Mouse (Mus musculus): ENCODE results near the gene Rnf214. TPM values are rescaled to one million over a fixed set of nuclear protein-coding genes. Genes with fewer than 3 reads are reported as not detected.
"Not testable (repeated sequence)": the region's sequence is repeated elsewhere in the genome, so short reads cannot be mapped to it uniquely, and the experiment has no call there.

Rnf214 gene
- polyA plus RNA-seq, 1 experiment from 2014 or later, result 16.0 TPM

GRCm38 (mm10) chr9:45849528-45850408 is 56.9 kb downstream of the Rnf214 start:
- ATAC-seq (ENCODE audit: low read depth), result peak; percentile 6; the same call in 1 of the 2 replicates
- no peak overlapping the region for H3K9ac ChIP-seq (ENCODE audit: low read depth, low read length)
- 0 out of 2 replicates have a peak overlapping the region, but pooled peaks have one; percentile 7 for H3K4me2 ChIP-seq (ENCODE audit: low read depth, low read length)

GRCm38 (mm10) chr9:45846891-45847460 is 59.7 kb downstream of the Rnf214 start:
- Histone ChIP-seq H3K4me1 (ENCODE audit: control insufficient read depth, low read depth, low read length) (peaks cover 15% of the 10 kb centered on the region), H3K27ac (ENCODE audit: low read length) (peak overlapping the region; percentile 18; the same call in 1 of the 2 replicates), H3K4me2 (ENCODE audit: low read depth, low read length) (no peak overlapping the region), H3K9ac (ENCODE audit: low read depth, low read length) (no peak overlapping the region), H3K4me3 (ENCODE audit: low read depth, low read length) (no peak overlapping the region), H3K27me3 (ENCODE audit: control insufficient read depth, insufficient read depth, low read depth, low read length) (no peaks in the 10 kb centered on the region), H3K9me3 (replicated peaks; ENCODE audit: control insufficient read depth, low read length) (no peaks in the 10 kb centered on the region), H3K36me3 (ENCODE audit: control insufficient read depth, insufficient read depth) (no peaks in the 10 kb centered on the region)
- 41% methylated on average over 5 of the region's 5 CpGs for WGBS (ENCODE audit: insufficient replicate concordance)
- ATAC-seq (ENCODE audit: low read depth), result no peak

More at GRCm38 (mm10) chr9:45849528-45850408, 56.9 kb downstream of the Rnf214 start:
- peaks cover 19% of the 10 kb centered on the region for H3K4me1 ChIP-seq (ENCODE audit: control insufficient read depth, low read depth, low read length)
- no peaks in the 10 kb centered on the region for H3K27me3 ChIP-seq (ENCODE audit: control insufficient read depth, insufficient read depth, low read depth, low read length)
- no peaks in the 10 kb centered on the region for H3K9me3 ChIP-seq (replicated peaks; ENCODE audit: control insufficient read depth, low read length)
- 51% methylated on average over 9 of the region's 9 CpGs for WGBS (ENCODE audit: insufficient replicate concordance)
- peak overlapping the region; percentile 69 for H3K27ac ChIP-seq (ENCODE audit: low read length)
- 0 out of 2 replicates have a peak, but pooled peaks cover 2% of the 10 kb centered on the region for H3K36me3 ChIP-seq (ENCODE audit: control insufficient read depth, insufficient read depth)
- H3K4me3 ChIP-seq (ENCODE audit: low read depth, low read length), result no peak overlapping the region

- H3K9me3 ChIP-seq (replicated peaks; ENCODE audit: control insufficient read depth, low read length); H3K4me3 ChIP-seq (ENCODE audit: low read depth, low read length); H3K36me3 ChIP-seq (ENCODE audit: control insufficient read depth, insufficient read depth); H3K27ac ChIP-seq (ENCODE audit: low read length); H3K9ac ChIP-seq (ENCODE audit: low read depth, low read length); ATAC-seq (ENCODE audit: low read depth); H3K27me3 ChIP-seq (ENCODE audit: control insufficient read depth, insufficient read depth, low read depth, low read length); H3K4me2 ChIP-seq (ENCODE audit: low read depth, low read length); H3K4me1 ChIP-seq (ENCODE audit: control insufficient read depth, low read depth, low read length): not testable (repeated sequence)
- WGBS (ENCODE audit: insufficient replicate concordance), result 35% methylated on average over 2 of the region's 2 CpGs
Measured at GRCm38 (mm10) chr9:45846176-45846575, 60.5 kb downstream of the Rnf214 start.

GRCm38 (mm10) chr9:45845541-45845940 is 61.2 kb downstream of the Rnf214 start:
- Histone ChIP-seq H3K27ac (ENCODE audit: low read length) (no peak overlapping the region), H3K9ac (ENCODE audit: low read depth, low read length) (no peak overlapping the region), H3K36me3 (ENCODE audit: control insufficient read depth, insufficient read depth) (no peaks in the 10 kb centered on the region), H3K4me3 (ENCODE audit: low read depth, low read length) (no peak overlapping the region), H3K4me2 (ENCODE audit: low read depth, low read length) (no peak overlapping the region), H3K9me3 (replicated peaks; ENCODE audit: control insufficient read depth, low read length) (no peaks in the 10 kb centered on the region), H3K27me3 (ENCODE audit: control insufficient read depth, insufficient read depth, low read depth, low read length) (no peaks in the 10 kb centered on the region), H3K4me1 (ENCODE audit: control insufficient read depth, low read depth, low read length) (peaks cover 9% of the 10 kb centered on the region)
- 70% methylated on average over 3 of the region's 3 CpGs for WGBS (ENCODE audit: insufficient replicate concordance)
- no peak for ATAC-seq (ENCODE audit: low read depth)

GRCm38 (mm10) chr9:45843780-45844179 is 62.9 kb downstream of the Rnf214 start:
- Histone ChIP-seq H3K27me3 (ENCODE audit: control insufficient read depth, insufficient read depth, low read depth, low read length) (peaks cover 7% of the 10 kb centered on the region), H3K4me2 (ENCODE audit: low read depth, low read length) (no peak overlapping the region), H3K4me3 (ENCODE audit: low read depth, low read length) (no peak overlapping the region), H3K9ac (ENCODE audit: low read depth, low read length) (no peak overlapping the region), H3K27ac (ENCODE audit: low read length) (no peak overlapping the region), H3K9me3 (replicated peaks; ENCODE audit: control insufficient read depth, low read length) (no peaks in the 10 kb centered on the region), H3K36me3 (ENCODE audit: control insufficient read depth, insufficient read depth) (no peaks in the 10 kb centered on the region), H3K4me1 (ENCODE audit: control insufficient read depth, low read depth, low read length) (peaks cover 5% of the 10 kb centered on the region)
- 88% methylated on average over 1 of the region's 1 CpGs for WGBS (ENCODE audit: insufficient replicate concordance)
- ATAC-seq (ENCODE audit: low read depth), result no peak

GRCm38 (mm10) chr9:45843007-45843406 is 63.7 kb downstream of the Rnf214 start:
- Histone ChIP-seq H3K9ac (ENCODE audit: low read depth, low read length) (no peak overlapping the region), H3K27ac (ENCODE audit: low read length) (no peak overlapping the region), H3K36me3 (ENCODE audit: control insufficient read depth, insufficient read depth) (no peaks in the 10 kb centered on the region), H3K4me2 (ENCODE audit: low read depth, low read length) (no peak overlapping the region), H3K27me3 (ENCODE audit: control insufficient read depth, insufficient read depth, low read depth, low read length) (peaks cover 12% of the 10 kb centered on the region), H3K4me1 (ENCODE audit: control insufficient read depth, low read depth, low read length) (peaks cover 5% of the 10 kb centered on the region), H3K4me3 (ENCODE audit: low read depth, low read length) (no peak overlapping the region), H3K9me3 (replicated peaks; ENCODE audit: control insufficient read depth, low read length) (no peaks in the 10 kb centered on the region)
- 49% methylated on average over 5 of the region's 5 CpGs for WGBS (ENCODE audit: insufficient replicate concordance)
- no peak for ATAC-seq (ENCODE audit: low read depth)

GRCm38 (mm10) chr9:45841458-45841857 is 65.3 kb downstream of the Rnf214 start:
- H3K4me3 ChIP-seq (ENCODE audit: low read depth, low read length), result peak overlapping the region; percentile 16; the same call in 1 of the 2 replicates
- peak overlapping the region; percentile 60 for H3K4me2 ChIP-seq (ENCODE audit: low read depth, low read length)
- H3K36me3 ChIP-seq (ENCODE audit: control insufficient read depth, insufficient read depth), result no peaks in the 10 kb centered on the region
- H3K9ac ChIP-seq (ENCODE audit: low read depth, low read length), result no peak overlapping the region
- WGBS (ENCODE audit: insufficient replicate concordance), result 64% methylated on average over 6 of the region's 6 CpGs
- ATAC-seq (ENCODE audit: low read depth), result peak; percentile 31; the same call in 1 of the 2 replicates
- peaks cover 5% of the 10 kb centered on the region for H3K4me1 ChIP-seq (ENCODE audit: control insufficient read depth, low read depth, low read length)
- peaks cover 12% of the 10 kb centered on the region for H3K27me3 ChIP-seq (ENCODE audit: control insufficient read depth, insufficient read depth, low read depth, low read length)
- H3K9me3 ChIP-seq (replicated peaks; ENCODE audit: control insufficient read depth, low read length), result no peaks in the 10 kb centered on the region
- peak overlapping the region; percentile 49 for H3K27ac ChIP-seq (ENCODE audit: low read length)

- ATAC-seq (ENCODE audit: low read depth), result no peak
- H3K4me3 ChIP-seq (ENCODE audit: low read depth, low read length), result peak overlapping the region; percentile 67
- H3K9me3 ChIP-seq (replicated peaks; ENCODE audit: control insufficient read depth, low read length), result no peaks in the 10 kb centered on the region
- H3K36me3 ChIP-seq (ENCODE audit: control insufficient read depth, insufficient read depth), result no peaks in the 10 kb centered on the region
- peak overlapping the region; percentile 60 for H3K4me2 ChIP-seq (ENCODE audit: low read depth, low read length)
- H3K4me1 ChIP-seq (ENCODE audit: control insufficient read depth, low read depth, low read length), result peaks cover 5% of the 10 kb centered on the region
- no peak overlapping the region for H3K27ac ChIP-seq (ENCODE audit: low read length)
- peaks cover 12% of the 10 kb centered on the region for H3K27me3 ChIP-seq (ENCODE audit: control insufficient read depth, insufficient read depth, low read depth, low read length)
- H3K9ac ChIP-seq (ENCODE audit: low read depth, low read length), result peak overlapping the region; percentile 68; the same call in 1 of the 2 replicates
- 39% methylated on average over 5 of the region's 5 CpGs for WGBS (ENCODE audit: insufficient replicate concordance)
Measured at GRCm38 (mm10) chr9:45840331-45840730, 66.4 kb downstream of the Rnf214 start.

- Histone ChIP-seq H3K36me3 (ENCODE audit: control insufficient read depth, insufficient read depth) (no peaks in the 10 kb centered on the region), H3K27ac (ENCODE audit: low read length) (no peak overlapping the region), H3K9ac (ENCODE audit: low read depth, low read length) (peak overlapping the region; percentile 68), H3K27me3 (ENCODE audit: control insufficient read depth, insufficient read depth, low read depth, low read length) (peaks cover 12% of the 10 kb centered on the region), H3K4me3 (ENCODE audit: low read depth, low read length) (peak overlapping the region; percentile 67), H3K4me1 (ENCODE audit: control insufficient read depth, low read depth, low read length) (peaks cover 5% of the 10 kb centered on the region), H3K9me3 (replicated peaks; ENCODE audit: control insufficient read depth, low read length) (no peaks in the 10 kb centered on the region), H3K4me2 (ENCODE audit: low read depth, low read length) (peak overlapping the region; percentile 60)
- WGBS (ENCODE audit: insufficient replicate concordance), result 34% methylated on average over 7 of the region's 7 CpGs
- ATAC-seq (ENCODE audit: low read depth), result 0 out of 2 replicates have a peak, but pooled peaks have one; percentile 2
Measured at GRCm38 (mm10) chr9:45839982-45840300, 66.8 kb downstream of the Rnf214 start.
